Mouse (Mus musculus) lung, postnatal 0 days (tissue): ENCODE results near the gene App.

Experiments
- CTCF ChIP-seq: IDR thresholded peaks from 2 replicates; pipeline ENCODE4 v1.5.1; 2016; ENCODE audit warnings: antibody characterized with exemption, mild to moderate bottlenecking
- EP300 ChIP-seq: IDR thresholded peaks from 2 replicates; pipeline ENCODE4 v1.6.1; 2016; ENCODE audit warnings: antibody characterized with exemption, mild to moderate bottlenecking, control low read depth

GRCm38 (mm10) chr16:85130861-85131556 is 42.6 kb downstream of the App start:
- TF ChIP-seq EP300 (no peak), CTCF (no peak)
